Mouse (Mus musculus) liver, adult 2 months (tissue): Measurements from ENCODE around the gene Havcr2.

Experiments
- CTCF ChIP-seq: fragments of 200-500 bp; IDR thresholded peaks from 2 replicates; pipeline ENCODE4 v1.5.1; 2011; ENCODE audit warnings: low read depth, low read length, control low read depth
- POLR2A ChIP-seq: fragments of 200-500 bp; IDR thresholded peaks from 2 replicates; pipeline ENCODE4 v1.6.1; 2011; ENCODE audit warnings: low read length, control low read depth; ENCODE audit not compliant: insufficient read depth; ENCODE audit errors: extremely low read depth

- TF ChIP-seq CTCF (no peak), POLR2A (no peak)
Measured at GRCm38 (mm10) chr11:46437459-46438000, 17.2 kb upstream of the Havcr2 start.
